Mouse (Mus musculus): Measurements from ENCODE around the gene Clasp1. TPM values are rescaled to one million over a fixed set of nuclear protein-coding genes. Genes with fewer than 3 reads are reported as not detected.

Gene Clasp1
- polyA plus RNA-seq, 1 experiment from 2014 or later: 101 TPM

- Histone ChIP-seq H3K4me1 (replicated peaks) (no peaks in the 10 kb centered on the region), H3K9me3 (no peaks in the 10 kb centered on the region), H3K4me2 (no peak overlapping the region), H3K36me3 (no peaks in the 10 kb centered on the region), H3K4me3 (no peak overlapping the region), H3K9ac (no peak overlapping the region), H3K27ac (replicated peaks) (no peak overlapping the region), H3K27me3 (no peaks in the 10 kb centered on the region)
- ATAC-seq (ENCODE audit: low FRiP score, low read depth): no peak
- 87% methylated on average over 6 of the region's 6 CpGs for WGBS
These were observed 269.9 kb downstream of the Clasp1 start for GRCm38 (mm10) chr1:118658716-118659115.

- 68% methylated on average over 3 of the region's 3 CpGs for WGBS
- H3K27me3 ChIP-seq: no peaks in the 10 kb centered on the region
These were observed 272.1 kb downstream of the Clasp1 start for GRCm38 (mm10) chr1:118660880-118661465.

More at GRCm38 (mm10) chr1:118660880-118661465, 272.1 kb downstream of the Clasp1 start:
- H3K27ac ChIP-seq (replicated peaks): no peak overlapping the region
- H3K36me3 ChIP-seq: no peaks in the 10 kb centered on the region
- no peak overlapping the region for H3K4me2 ChIP-seq
- no peak overlapping the region for H3K4me3 ChIP-seq
- no peak overlapping the region for H3K9ac ChIP-seq
- ATAC-seq (ENCODE audit: low FRiP score, low read depth): no peak
- no peaks in the 10 kb centered on the region for H3K9me3 ChIP-seq
- H3K4me1 ChIP-seq (replicated peaks): no peaks in the 10 kb centered on the region

Other genes with a start within 250 kb of the Clasp1 start
- gene Gm29106, start 212.5 kb upstream of the Clasp1 start, polyA plus RNA-seq (2015; fragmentation: Nextera tagmentation; extraction: Ambion mirVana): 0.28 and 0.32 TPM in 2 replicates
- gene Tsn, start 77.3 kb upstream of the Clasp1 start, polyA plus RNA-seq (2015; fragmentation: Nextera tagmentation; extraction: Ambion mirVana): 426 and 448 TPM in 2 replicates
- gene Nifk, start 67.2 kb upstream of the Clasp1 start, polyA plus RNA-seq (2015; fragmentation: Nextera tagmentation; extraction: Ambion mirVana): 63.8 and 65.5 TPM in 2 replicates
- 0.41 and 0.75 TPM in 2 replicates for gene Tfcp2l1, start 238.9 kb downstream of the Clasp1 start, polyA plus RNA-seq (2015; fragmentation: Nextera tagmentation; extraction: Ambion mirVana)